Mouse (Mus musculus): ENCODE results near the gene Rinl. TPM values are rescaled to one million over a fixed set of nuclear protein-coding genes. Genes with fewer than 3 reads are reported as not detected.

The Rinl gene
- polyA plus RNA-seq, 1 experiment from 2014 or later, result 2.8 TPM

DNA sequence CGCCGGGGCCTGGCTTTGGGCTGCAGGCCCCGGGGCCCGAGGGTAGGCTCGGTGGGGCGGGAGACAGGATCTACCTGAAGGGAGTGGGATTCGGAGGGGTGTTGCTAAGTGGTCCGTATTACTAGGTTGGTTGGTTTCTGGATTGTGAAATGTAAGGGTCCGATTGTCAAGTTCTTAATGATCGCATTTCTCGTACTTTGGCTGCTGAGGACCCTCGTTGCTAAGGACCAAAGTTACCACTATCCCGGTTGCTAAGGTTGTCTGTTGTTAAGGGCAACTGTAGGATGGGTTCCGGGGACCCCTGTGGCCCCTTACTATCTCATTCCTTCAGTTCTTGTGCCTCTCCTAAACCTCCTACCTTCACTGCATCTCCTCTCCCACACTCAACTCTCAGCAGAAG is 21.9 kb upstream of the Rinl start:
- Histone ChIP-seq H3K27ac (no peak overlapping the region), H3K4me2 (replicated peaks) (peak overlapping the region; percentile 73), H3K4me1 (peaks cover 25% of the 10 kb centered on the region), H3K27me3 (replicated peaks) (no peaks in the 10 kb centered on the region), H3K9me3 (no peaks in the 10 kb centered on the region), H3K4me3 (peak overlapping the region; percentile 81), H3K36me3 (peaks cover 8% of the 10 kb centered on the region), H3K9ac (peak overlapping the region; percentile 67)
- 6% methylated on average over 14 of the region's 14 CpGs for WGBS
- ATAC-seq (ENCODE audit: low FRiP score, low read depth), result peak; percentile 39

DNA sequence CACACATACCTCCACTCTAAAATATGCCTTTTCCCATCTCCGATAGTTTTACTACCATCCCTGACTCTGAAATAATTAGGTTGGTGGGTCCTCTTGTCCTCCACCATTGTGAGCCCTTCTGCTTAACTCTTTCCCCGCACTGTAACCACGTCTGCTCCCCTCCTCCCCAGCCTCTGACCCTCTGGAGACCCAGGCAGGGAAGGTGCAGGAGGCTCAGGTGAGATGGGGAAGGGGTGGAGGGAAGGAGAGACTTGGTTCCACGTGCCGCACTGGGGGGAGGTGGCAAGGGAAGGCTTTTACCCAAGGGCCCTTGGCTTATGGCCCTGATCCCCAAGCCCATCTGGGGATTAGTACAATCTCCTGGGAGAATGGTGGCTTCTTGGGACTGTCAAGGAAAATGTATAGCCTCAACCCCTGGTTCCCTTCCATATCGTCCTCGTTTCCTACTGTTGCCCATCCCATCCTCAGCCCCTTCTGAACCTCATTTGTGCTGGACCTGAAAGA is 21.3 kb upstream of the Rinl start, which contains the start of gene Nfkbib:
Gene Nfkbib, minus strand, starts transcription at position 51 of the 504 bp plus-strand sequence.
- no peaks in the 10 kb centered on the region for H3K9me3 ChIP-seq
- H3K9ac ChIP-seq, result peak within 1 kb of the TSS; percentile 67
- whole genome bisulfite sequencing, result 67% methylated on average over 7 of the region's 7 CpGs
- no peak within 1 kb of the TSS for H3K27ac ChIP-seq
- H3K4me1 ChIP-seq, result peaks cover 25% of the 10 kb centered on the region
- H3K4me2 ChIP-seq (replicated peaks), result peak within 1 kb of the TSS; percentile 73
- no peak for ATAC-seq (ENCODE audit: low FRiP score, low read depth)
- H3K4me3 ChIP-seq, result peak within 1 kb of the TSS; percentile 81
- 0 out of 2 replicates have a peak, but pooled peaks cover 5% of the 10 kb centered on the region for H3K36me3 ChIP-seq
- no peaks in the 10 kb centered on the region for H3K27me3 ChIP-seq (replicated peaks)

DNA sequence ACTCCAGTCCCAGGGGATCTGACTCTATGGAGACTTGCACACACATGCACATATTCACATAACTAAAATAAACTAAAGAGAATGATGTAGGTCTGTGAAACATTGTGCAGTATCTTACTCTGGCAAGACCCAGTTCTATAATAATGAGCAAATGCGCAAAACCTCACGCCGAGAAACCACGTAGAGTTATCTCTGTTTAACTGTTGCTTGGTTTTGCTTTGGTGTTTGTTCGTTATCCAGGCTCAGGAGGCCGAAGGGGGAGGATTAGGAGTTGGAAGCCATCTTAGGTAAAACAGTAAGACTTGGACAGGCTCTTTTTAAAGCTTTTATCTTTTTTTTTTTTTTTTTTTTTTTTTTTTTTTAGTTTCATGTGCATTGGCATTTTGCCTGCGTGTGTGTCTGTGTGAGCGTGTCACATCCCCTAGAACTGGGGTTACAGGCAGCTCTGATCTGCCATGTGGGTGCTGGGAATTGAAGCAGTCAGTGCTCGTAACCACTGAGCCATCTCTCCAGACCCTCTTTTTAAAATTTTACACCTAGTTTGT is 19.3 kb upstream of the Rinl start:
- no peak for ATAC-seq (ENCODE audit: low FRiP score, low read depth)
- no peak overlapping the region for H3K4me2 ChIP-seq (replicated peaks)
- WGBS, result 95% methylated on average over 9 of the region's 9 CpGs
- H3K27me3 ChIP-seq (replicated peaks), result no peaks in the 10 kb centered on the region
- peaks cover 13% of the 10 kb centered on the region for H3K36me3 ChIP-seq
- H3K9ac ChIP-seq, result no peak overlapping the region
- no peak overlapping the region for H3K4me3 ChIP-seq
- no peak overlapping the region for H3K27ac ChIP-seq
- H3K4me1 ChIP-seq, result peaks cover 39% of the 10 kb centered on the region
- no peaks in the 10 kb centered on the region for H3K9me3 ChIP-seq

DNA sequence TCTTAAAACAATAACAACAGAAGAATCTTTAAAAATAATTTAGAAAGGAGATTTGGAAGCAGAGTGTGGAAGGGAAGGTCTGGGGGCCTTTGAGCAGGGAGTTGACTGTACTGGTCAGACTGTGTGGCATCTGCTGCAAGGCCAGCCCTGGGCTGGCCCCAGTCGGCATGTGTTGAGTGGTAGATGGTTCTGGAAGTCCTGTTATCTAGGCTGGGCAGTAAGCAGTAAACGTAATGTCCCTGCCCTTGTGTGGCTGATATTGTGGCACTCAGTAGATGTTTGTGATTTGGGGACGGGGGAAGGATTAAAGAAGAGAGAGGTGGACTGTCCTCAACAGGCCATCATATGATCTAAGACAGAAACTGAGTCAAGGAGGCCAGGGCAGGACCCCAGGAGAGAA is 18.5 kb upstream of the Rinl start:
- H3K36me3 ChIP-seq, result peaks cover 14% of the 10 kb centered on the region
- 82% methylated on average over 3 of the region's 3 CpGs for WGBS
- no peaks in the 10 kb centered on the region for H3K27me3 ChIP-seq (replicated peaks)
- H3K9me3 ChIP-seq, result no peaks in the 10 kb centered on the region
- no peak overlapping the region for H3K27ac ChIP-seq
- H3K4me1 ChIP-seq, result peaks cover 36% of the 10 kb centered on the region
- H3K4me3 ChIP-seq, result no peak overlapping the region
- no peak for ATAC-seq (ENCODE audit: low FRiP score, low read depth)
- no peak overlapping the region for H3K4me2 ChIP-seq (replicated peaks)
- H3K9ac ChIP-seq, result no peak overlapping the region

DNA sequence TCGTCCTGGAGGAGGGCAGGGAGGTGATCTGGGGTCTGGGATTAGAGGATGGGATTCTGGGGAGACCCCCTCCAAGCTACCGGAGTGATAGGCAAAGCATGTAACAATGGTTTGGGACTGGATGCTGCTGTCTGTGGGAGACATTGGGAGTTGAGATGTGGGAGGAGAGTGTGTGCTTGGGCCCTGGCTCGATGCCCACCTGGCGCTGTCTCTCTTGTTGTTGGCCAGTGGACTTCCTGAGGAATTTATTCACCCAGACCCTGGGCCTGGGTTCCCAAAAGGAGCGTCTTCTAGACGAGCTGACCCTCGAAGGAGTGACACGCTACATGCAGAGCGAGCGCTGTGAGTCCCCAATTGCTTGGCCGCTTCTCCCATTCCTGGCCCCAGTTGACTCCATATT is 16.9 kb upstream of the Rinl start:
- WGBS, result 89% methylated on average over 11 of the region's 11 CpGs
- ATAC-seq (ENCODE audit: low FRiP score, low read depth), result no peak
- H3K9me3 ChIP-seq, result no peaks in the 10 kb centered on the region

DNA sequence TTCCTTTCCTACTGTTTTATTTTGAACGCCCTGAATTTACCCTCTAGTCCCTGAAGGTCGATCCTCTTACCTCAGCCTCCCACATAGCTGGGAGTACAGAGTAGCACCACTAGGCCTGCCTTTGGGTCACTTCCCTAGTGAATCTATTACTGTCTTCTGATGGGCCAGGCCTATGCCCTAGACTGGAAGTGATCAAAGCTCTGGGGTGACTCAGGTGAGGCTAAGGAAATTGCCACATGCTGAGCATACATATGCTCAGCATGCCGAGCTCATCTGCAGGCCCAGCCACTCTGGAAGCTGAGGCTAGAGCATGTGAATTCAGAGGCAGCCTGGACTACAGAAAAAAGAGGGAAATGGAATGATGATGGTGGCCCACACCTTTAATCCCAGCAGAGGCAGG is 15.6 kb upstream of the Rinl start:
- Histone ChIP-seq H3K4me1 (peaks cover 18% of the 10 kb centered on the region), H3K4me2 (replicated peaks) (no peak overlapping the region), H3K36me3 (peaks cover 14% of the 10 kb centered on the region), H3K27me3 (replicated peaks) (no peaks in the 10 kb centered on the region), H3K27ac (no peak overlapping the region), H3K9ac (no peak overlapping the region), H3K9me3 (no peaks in the 10 kb centered on the region), H3K4me3 (no peak overlapping the region)
- WGBS, result 79% methylated on average over 3 of the region's 3 CpGs
- no peak for ATAC-seq (ENCODE audit: low FRiP score, low read depth)

More for the DNA sequence above, 16.9 kb upstream of the Rinl start:
- peaks cover 14% of the 10 kb centered on the region for H3K36me3 ChIP-seq
- H3K27me3 ChIP-seq (replicated peaks), result no peaks in the 10 kb centered on the region
- H3K27ac ChIP-seq, result no peak overlapping the region
- no peak overlapping the region for H3K9ac ChIP-seq
- no peak overlapping the region for H3K4me3 ChIP-seq
- H3K4me1 ChIP-seq, result peaks cover 30% of the 10 kb centered on the region
- no peak overlapping the region for H3K4me2 ChIP-seq (replicated peaks)

DNA sequence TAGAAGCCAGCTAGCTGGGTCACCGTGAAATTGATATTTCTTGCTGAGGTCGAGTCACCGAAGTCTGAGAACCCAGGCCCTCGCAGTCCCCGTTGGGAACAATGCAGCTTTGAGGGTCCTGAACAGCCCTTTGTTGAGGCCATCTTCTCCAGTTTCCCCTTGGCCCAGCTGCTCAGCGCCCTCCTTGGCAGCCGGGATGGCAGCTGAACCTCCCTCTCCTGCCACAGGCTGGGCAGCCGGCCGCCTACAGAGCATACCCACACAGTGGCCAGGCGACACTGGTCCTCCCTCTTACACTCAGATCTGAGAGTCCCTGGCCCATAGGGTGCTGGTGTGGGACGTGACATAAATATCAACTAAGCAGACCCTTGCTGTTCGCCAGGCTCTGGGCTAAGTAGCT is 14.6 kb upstream of the Rinl start:
- peak; percentile 56; the same call in 1 of the 2 replicates for ATAC-seq (ENCODE audit: low FRiP score, low read depth)
- Histone ChIP-seq H3K9ac (no peak overlapping the region), H3K4me3 (no peak overlapping the region), H3K4me2 (replicated peaks) (no peak overlapping the region), H3K4me1 (peaks cover 14% of the 10 kb centered on the region), H3K27me3 (replicated peaks) (no peaks in the 10 kb centered on the region), H3K36me3 (peaks cover 18% of the 10 kb centered on the region), H3K9me3 (no peaks in the 10 kb centered on the region), H3K27ac (0 out of 2 replicates have a peak overlapping the region, but pooled peaks have one; percentile 15)
- WGBS, result 51% methylated on average over 12 of the region's 12 CpGs

DNA sequence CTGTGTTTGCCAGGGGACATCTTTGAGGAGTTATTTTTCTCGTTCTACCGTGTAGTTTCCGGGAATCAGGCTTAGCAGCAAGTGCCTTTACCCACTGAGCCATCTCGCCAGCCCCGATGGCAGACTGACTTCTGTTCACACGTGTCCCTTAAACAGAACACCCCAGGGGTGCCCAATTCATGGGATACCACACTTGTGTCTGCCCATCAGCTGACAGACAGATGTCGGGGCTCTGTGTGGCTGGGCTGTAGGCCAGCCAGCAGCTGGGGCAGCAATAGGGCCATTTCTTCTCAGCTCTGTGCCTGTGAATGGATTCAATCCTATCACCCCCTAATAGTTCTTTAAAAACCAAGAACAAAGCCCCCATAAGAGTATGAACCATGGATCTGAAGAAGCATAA is 13.6 kb upstream of the Rinl start:
- H3K4me2 ChIP-seq (replicated peaks), result no peak overlapping the region
- no peak overlapping the region for H3K4me3 ChIP-seq
- H3K4me1 ChIP-seq, result peaks cover 15% of the 10 kb centered on the region
- no peak overlapping the region for H3K9ac ChIP-seq
- no peak overlapping the region for H3K27ac ChIP-seq
- H3K36me3 ChIP-seq, result peaks cover 18% of the 10 kb centered on the region
- 81% methylated on average over 7 of the region's 7 CpGs for WGBS
- H3K9me3 ChIP-seq, result no peaks in the 10 kb centered on the region
- ATAC-seq (ENCODE audit: low FRiP score, low read depth), result no peak
- H3K27me3 ChIP-seq (replicated peaks), result no peaks in the 10 kb centered on the region

DNA sequence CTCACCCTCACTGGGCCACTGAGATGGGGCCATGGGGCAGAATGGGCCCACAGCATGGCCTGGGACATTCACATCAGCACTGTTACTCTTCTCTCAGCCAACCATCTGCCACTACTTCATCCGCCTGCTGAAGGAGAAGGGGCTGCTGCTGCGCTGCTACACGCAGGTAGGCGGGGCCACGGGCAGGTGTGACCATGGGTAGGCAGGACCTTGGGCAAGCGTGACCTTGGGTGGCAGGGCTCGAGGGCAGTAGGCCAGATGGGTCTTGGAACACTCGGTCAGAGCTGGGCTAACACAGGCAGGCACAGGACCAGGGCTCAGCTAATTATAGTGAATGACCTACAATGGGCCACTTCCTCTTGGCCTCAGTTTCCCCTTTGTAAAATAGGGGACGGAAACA is 9.9 kb upstream of the Rinl start:
- H3K36me3 ChIP-seq, result peaks cover 22% of the 10 kb centered on the region
- no peak overlapping the region for H3K4me2 ChIP-seq (replicated peaks)
- WGBS, result 88% methylated on average over 9 of the region's 9 CpGs
- H3K9me3 ChIP-seq, result no peaks in the 10 kb centered on the region
- no peak overlapping the region for H3K27ac ChIP-seq
- ATAC-seq (ENCODE audit: low FRiP score, low read depth), result no peak
- peaks cover 9% of the 10 kb centered on the region for H3K4me1 ChIP-seq
- H3K27me3 ChIP-seq (replicated peaks), result no peaks in the 10 kb centered on the region
- no peak overlapping the region for H3K9ac ChIP-seq
- H3K4me3 ChIP-seq, result no peak overlapping the region

DNA sequence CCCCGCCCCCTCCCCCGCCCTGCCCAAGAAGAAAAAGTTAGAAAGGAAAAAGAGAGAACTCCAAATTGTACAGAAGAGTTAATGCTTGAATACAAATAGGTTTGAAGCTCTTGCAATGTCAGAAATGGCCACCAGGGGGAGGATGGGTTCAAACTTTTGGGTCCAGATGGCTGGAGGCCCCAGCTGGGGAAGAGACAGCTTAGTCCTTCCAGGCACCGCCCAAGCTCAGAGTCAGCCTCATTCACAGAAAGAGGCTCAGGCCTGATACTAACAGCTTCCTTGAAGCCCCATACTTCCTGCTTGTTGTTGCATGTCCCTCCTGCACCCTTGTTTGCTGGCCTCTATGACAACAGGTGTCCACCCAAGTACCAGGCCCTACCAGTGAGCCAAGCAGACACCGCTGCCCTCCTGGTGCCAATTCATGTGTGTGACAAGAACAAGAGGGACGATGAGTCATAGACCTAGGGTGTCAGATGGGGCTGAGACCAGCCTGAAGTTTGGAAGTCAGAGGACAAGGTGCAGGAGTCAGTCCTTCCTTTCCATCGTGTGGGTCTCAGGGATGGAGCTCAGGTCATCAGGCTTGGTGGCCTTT is 8.6 kb upstream of the Rinl start:
- H3K4me1 ChIP-seq, result peaks cover 3% of the 10 kb centered on the region
- H3K4me3 ChIP-seq, result no peak overlapping the region
- no peaks in the 10 kb centered on the region for H3K27me3 ChIP-seq (replicated peaks)
- 0 out of 2 replicates have a peak, but pooled peaks have one; percentile 41 for ATAC-seq (ENCODE audit: low FRiP score, low read depth)
- WGBS, result 49% methylated on average over 6 of the region's 6 CpGs
- no peak overlapping the region for H3K27ac ChIP-seq
- H3K9me3 ChIP-seq, result no peaks in the 10 kb centered on the region
- peaks cover 18% of the 10 kb centered on the region for H3K36me3 ChIP-seq
- H3K9ac ChIP-seq, result no peak overlapping the region
- H3K4me2 ChIP-seq (replicated peaks), result no peak overlapping the region

DNA sequence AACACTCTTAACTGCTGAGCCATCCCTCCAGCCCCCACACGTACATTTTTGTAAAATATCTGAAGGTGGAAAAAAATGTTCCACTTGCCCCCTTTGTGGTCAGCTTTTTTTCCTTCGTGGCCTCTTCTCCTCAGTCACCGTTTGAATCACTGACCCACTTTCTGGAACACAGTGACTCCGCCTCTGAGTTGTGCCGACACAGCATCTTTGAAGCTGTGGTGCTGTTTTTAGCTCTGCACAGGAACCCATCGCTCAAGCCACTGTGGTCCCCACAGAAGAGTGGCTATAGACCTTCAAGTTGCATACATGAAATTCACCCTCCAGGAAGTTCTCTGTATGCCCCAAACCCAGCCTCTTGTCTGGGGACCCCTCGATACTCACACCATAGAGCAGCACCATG is 7.9 kb upstream of the Rinl start:
- Histone ChIP-seq H3K27me3 (replicated peaks) (no peaks in the 10 kb centered on the region), H3K4me3 (no peak overlapping the region), H3K27ac (no peak overlapping the region), H3K4me2 (replicated peaks) (no peak overlapping the region), H3K9me3 (no peaks in the 10 kb centered on the region), H3K36me3 (peaks cover 21% of the 10 kb centered on the region), H3K9ac (no peak overlapping the region), H3K4me1 (peaks cover 3% of the 10 kb centered on the region)
- no peak for ATAC-seq (ENCODE audit: low FRiP score, low read depth)
- WGBS, result 91% methylated on average over 7 of the region's 7 CpGs

DNA sequence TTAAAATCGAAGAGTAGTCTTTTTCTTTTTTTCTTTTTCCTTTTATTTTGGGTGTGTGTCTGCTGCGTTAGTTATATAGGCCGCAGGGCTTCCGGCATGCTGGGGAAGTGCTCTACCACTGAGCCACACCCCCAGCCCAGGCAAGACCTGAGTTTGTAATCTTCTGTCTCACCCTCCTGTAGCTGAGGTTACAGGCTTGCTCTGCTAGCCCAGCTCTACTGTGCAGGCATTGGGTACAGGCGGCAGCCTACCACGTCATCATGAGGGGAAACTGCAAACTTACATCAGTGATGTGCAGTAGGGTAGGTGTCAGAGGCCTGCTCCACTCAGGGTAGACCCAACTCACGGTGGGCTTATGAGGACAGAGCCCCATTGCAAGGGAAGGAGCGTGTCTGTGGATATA is 7.5 kb upstream of the Rinl start:
- Histone ChIP-seq H3K4me2 (replicated peaks) (no peak overlapping the region), H3K27ac (no peak overlapping the region), H3K9me3 (no peaks in the 10 kb centered on the region), H3K9ac (no peak overlapping the region), H3K27me3 (replicated peaks) (no peaks in the 10 kb centered on the region), H3K4me1 (peaks cover 3% of the 10 kb centered on the region), H3K4me3 (no peak overlapping the region), H3K36me3 (peaks cover 25% of the 10 kb centered on the region)
- ATAC-seq (ENCODE audit: low FRiP score, low read depth), result no peak
- 92% methylated on average over 8 of the region's 8 CpGs for WGBS

DNA sequence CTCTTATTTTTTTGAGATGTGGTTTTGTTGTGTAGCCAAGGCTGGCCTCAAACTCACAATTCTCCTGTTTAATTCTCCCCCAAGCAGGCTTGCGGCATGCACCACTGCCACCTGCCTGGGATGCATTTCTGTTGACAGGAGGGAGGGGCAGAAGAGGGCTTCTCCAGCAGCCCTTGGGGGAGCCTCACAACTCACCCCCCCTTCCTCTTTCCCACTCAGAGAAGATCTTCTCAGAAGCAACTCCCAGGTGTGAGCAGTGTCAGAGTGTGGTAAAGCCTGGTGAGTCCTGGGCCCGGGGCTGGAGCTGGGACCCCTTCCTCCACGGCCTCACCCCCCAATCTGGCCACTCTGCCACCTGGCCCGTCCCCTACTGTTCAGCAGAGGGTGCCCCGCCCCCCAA is 3.6 kb upstream of the Rinl start:
- Histone ChIP-seq H3K36me3 (peaks cover 34% of the 10 kb centered on the region), H3K9me3 (no peaks in the 10 kb centered on the region), H3K27ac (no peak overlapping the region), H3K4me1 (peaks cover 2% of the 10 kb centered on the region), H3K4me2 (replicated peaks) (no peak overlapping the region), H3K9ac (no peak overlapping the region), H3K4me3 (no peak overlapping the region), H3K27me3 (replicated peaks) (no peaks in the 10 kb centered on the region)
- WGBS, result 71% methylated on average over 5 of the region's 5 CpGs
- no peak for ATAC-seq (ENCODE audit: low FRiP score, low read depth)
